Mouse (Mus musculus): ENCODE measurements around the gene Kcnj16.

Gene Kcnj16

DNA sequence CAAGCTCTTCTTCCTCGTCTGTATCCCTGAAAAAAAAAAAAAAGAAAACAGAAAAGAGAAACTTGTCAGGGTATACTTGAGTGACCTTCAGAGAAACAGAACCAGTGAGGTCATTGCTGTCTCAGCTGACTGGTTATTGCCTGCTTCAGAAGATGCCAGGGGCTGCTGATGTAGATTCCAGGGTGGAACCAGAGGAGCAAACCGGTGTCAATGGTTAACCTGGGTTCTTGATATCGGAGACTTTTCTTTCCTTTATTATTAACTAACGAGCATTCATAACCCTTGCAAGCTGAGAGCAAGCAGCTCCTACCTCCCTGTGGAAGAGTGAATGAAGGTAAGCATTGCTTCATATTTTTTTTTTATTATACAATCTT lies at the start of gene Kcnj16:
TSS of gene Kcnj16 (plus strand) at position 272 of the 374 bp plus-strand sequence.
- DNase-seq (ENCODE audit: low read depth): no peak

DNA sequence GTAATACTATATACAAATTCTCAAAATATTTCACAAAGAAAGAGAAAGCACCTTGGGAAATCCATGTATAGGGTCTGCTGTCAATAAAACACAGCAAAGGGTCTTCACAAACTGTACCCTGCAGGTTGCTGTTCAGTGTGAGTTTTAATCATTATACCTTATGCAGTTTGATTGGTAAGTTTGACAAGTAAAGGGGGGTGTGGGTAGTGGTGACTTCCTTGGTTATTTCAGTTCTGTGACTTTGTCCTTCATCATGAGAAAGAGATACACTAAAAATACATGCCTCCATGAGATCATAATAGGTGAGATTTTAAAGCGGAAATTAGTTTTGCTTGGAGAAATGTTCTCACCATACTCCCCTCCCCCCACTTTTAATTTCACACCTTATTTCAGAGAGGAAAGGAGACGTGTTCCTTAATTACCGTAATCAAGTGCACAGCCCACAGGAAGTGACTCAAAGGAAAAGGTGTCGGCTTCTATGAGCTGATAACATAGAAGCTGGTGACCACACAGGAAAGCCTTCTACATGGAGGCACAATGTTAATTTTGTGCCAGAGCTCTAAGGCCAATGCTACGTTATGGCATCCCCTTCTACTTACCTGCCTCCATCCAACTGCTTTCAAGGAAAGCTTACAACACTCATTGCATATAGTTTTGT lies 48.9 kb upstream of the Kcnj16 start:
- no peak for DNase-seq (ENCODE audit: low read depth)

DNA sequence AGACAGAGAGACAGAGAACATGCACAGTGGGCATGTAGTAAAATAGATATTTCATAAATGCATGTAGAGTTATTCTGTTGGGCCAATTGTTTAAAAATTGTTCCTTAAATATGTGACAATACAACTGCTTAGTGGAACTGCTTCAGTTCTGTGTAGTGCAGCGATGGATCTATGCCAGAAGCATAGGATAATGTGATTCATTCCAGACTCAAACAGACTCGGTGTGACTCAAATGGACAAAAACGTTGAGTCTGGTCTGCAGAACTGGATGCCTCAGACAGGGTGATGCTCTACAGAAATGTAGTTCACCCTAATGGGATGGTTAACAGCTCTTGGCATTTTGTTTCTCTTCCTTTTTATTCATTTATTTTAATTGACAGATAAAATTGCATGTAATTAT lies 32.1 kb upstream of the Kcnj16 start:
- DNase-seq (ENCODE audit: low read depth): peak; percentile 22

DNA sequence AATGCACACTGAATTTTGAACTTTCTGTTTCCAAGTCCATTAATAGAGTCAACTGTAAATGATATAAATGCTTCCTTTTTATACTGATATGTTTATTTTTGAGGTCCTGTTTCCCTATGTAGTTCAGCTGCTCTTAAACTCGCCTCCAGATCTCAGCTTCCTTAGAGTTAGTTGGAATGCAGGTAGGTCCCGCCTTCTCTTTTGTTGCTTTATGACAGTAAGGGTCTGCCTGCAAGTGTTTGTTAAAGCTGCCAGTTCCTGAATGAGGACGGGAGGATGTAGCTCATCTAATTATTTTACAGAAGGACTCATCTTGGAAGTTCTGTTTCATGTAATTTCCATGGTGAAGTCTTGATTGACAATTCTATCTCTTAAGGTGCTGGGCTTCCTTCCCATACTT lies 25.6 kb upstream of the Kcnj16 start:
- no peak for DNase-seq (ENCODE audit: low read depth)

- peak; percentile 5 for DNase-seq (ENCODE audit: low read depth)
These were observed 25.1 kb upstream of the Kcnj16 start for GRCm38 (mm10) chr11:110942695-110943135.

DNA sequence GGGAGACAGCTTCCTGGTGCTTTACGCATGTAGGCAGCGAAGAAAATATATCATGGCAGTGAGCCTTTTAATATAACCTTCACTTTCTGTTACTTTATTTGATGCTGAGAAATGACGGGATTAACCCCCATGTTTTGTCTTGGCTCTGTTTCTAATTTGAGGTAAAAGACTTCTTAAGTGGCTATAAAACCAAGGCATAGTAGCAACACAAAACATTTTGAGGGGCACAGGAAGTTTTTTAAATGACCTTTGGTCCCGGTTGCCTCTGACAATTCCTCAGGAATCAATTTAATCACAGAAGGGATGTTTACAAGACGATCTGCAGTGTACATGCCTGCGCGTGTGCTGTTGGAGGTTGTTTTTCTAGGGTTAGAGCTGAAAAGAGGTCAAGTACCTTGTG lies 11.2 kb upstream of the Kcnj16 start:
- no peak for DNase-seq (ENCODE audit: low read depth)

GRCm38 (mm10) chr11:110961592-110962021 lies 6.2 kb upstream of the Kcnj16 start:
- no peak for DNase-seq (ENCODE audit: low read depth)

DNA sequence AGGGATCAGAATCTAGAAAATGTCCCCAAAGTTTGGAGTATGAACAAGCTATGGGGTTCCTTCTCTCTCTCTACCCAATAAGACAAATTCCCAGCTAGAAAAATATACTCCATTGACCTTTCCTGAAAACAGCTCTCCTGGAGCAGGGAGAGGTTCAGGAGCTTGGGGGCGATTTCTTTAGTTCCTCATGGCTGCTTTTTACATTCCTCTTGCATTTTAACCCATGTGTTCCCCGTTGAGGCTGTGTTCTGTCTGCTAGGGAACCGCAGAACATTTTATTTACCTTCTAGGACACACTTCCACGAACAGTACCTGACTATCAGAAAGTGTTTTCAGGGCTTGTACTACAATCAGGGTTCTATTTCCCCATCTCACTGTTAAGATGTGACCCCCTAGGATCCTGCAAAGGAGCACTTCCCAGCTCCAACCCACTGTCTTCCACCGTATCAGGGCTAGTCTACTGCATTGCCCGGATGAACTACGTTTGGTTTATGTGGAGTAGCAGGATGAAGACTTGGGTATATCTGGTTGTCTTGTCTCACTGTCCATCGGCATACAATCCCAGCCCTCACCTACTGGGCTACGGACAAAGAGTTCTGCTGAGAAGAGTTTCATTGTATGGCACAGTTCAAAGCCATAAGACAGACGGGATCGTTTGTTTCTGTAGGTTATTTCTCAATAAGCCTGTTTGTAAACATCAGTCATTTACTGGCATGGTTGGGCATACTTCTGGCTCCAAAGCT lies 643 bp upstream of the Kcnj16 start:
- no peak for DNase-seq (ENCODE audit: low read depth)

DNA sequence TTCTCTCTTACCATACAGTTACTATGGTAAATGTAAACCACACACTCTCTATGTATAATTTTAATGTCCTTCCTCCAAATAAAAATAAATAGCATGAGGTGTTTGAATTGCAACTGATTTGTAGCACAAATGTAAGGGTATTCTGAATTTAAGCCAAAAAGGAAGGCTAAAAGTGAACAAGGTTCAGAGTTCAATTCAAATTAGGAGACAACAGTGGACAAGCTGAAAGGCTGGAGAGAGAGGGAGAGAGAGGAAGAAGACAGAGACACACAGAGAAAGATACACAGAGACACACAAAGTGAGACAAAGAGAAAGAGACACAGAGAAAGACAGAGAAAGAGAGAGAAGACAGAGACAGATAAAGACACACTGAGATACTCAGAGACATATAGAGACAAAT lies 1.1 kb downstream of the Kcnj16 start:
- no peak for DNase-seq (ENCODE audit: low read depth)

- DNase-seq (ENCODE audit: low read depth): no peak
These were observed 17.7 kb downstream of the Kcnj16 start for GRCm38 (mm10) chr11:110985508-110985907.

- DNase-seq (ENCODE audit: low read depth): no peak
These were observed 18.1 kb downstream of the Kcnj16 start for GRCm38 (mm10) chr11:110985949-110986348.

- no peak for DNase-seq (ENCODE audit: low read depth)
These were observed 25.8 kb downstream of the Kcnj16 start for GRCm38 (mm10) chr11:110993616-110994015.

DNA sequence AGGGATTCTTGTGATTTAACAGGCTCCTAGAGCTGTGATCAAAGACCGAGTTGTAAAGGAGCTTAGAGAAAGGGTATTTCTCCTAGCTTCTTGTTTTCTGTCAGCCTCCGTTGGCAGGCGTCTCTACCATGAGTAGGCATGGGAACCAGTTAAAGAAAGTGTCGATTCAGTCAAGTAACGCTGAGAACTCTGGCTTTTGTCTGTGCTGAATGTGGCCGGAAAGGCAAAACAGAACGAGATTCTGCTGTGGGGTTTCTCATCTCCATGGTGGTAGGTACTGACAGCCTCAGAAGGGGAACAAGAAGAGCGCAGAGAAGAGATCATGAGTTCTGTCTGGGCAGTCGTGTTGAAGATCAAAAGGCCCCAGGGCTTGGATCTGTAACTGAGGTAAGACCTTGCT lies 29.4 kb downstream of the Kcnj16 start:
- no peak for DNase-seq (ENCODE audit: low read depth)

DNA sequence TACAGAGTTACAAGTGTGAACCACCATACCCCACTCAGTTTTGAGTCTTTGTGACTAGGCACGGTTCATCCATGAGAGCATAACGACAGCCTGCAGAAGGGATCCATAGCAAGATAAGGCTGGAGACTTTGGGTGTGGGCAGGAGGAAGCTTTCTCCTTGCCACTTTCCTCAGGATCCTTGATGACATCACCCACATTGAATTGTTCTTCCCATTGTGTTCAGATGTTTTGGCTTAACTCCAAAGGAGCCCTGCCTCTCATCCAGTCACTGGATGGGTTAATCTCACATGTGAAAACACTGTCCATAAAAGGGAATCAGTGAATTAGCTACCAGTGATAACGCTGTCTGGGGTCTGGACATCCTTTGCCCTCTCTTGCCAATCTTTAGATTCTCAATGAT lies 37.3 kb downstream of the Kcnj16 start:
- no peak for DNase-seq (ENCODE audit: low read depth)

DNA sequence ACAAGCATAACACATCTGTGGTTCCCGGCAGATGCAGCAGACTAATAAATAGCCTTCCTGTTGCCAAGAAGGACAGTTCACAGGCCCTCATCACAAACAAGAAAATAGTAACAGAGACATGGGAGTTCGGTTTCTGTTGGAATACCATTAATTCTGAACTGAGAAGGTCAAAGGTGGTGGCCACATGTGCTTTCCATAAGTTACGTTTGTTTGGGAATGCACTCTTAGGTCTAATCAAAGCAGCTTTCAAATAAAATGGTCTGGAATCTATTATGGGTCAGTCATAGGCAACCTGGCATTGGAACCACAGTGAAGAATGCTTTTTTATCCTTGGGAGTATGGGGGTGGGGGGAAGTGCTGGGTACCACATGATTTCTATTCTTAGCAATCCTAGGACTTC lies 41.6 kb downstream of the Kcnj16 start:
- no peak for DNase-seq (ENCODE audit: low read depth)

- DNase-seq (ENCODE audit: low read depth): no peak
These were observed 48.4 kb downstream of the Kcnj16 start for GRCm38 (mm10) chr11:111016206-111016605.

DNA sequence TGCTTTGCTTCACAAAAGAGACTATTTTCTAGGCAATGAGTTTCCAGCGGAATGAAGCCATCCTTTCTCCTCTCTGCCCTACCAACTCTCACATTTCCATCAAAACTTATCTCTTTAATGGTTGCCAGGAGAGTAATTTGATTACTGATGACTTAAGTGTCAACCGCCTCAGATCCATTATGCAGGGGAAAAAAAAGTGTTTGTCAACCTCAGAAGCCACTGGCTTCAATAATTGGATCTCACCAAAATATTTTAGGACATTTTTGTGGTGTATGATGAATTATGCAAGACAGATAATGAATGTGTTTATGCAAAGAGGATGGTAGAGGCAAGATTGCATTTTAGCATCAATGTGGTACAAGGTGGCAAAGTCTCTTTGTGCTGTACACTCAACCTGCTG lies 52.4 kb downstream of the Kcnj16 start:
- no peak for DNase-seq (ENCODE audit: low read depth)

DNA sequence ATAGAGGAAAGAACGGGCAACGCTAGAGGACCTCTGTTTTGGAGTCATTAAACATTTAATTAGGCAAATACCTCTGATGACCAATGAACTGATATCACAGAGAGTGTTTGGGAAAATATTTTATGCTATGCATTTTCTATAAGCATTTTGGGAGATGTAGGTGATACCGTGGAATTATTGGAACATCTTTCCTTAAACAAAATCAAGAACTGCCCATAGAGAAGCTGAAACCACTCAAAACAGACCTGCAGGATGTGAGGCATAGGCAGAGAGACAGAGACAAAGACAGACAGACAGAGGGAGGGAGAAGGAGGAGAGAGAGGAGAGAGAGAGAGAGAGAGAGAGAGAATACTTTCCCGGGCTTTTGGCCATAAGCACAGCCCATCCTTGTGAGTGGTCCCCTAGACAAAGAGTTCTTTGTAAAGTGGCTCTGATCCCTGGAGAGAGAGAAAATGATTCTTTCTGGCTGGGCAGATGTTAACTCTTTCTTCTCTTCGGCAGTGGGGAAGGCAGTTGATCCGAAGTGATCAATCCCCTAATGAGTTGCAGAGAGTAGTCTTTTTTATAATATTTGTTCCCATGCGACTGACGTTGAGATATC lies 54.9 kb downstream of the Kcnj16 start:
- no peak for DNase-seq (ENCODE audit: low read depth)

- DNase-seq (ENCODE audit: low read depth): peak; percentile 45
These were observed 74.3 kb downstream of the Kcnj16 start for GRCm38 (mm10) chr11:111042175-111042574.

- DNase-seq (ENCODE audit: low read depth): no peak
These were observed 75.5 kb downstream of the Kcnj16 start for GRCm38 (mm10) chr11:111043298-111043697.

DNA sequence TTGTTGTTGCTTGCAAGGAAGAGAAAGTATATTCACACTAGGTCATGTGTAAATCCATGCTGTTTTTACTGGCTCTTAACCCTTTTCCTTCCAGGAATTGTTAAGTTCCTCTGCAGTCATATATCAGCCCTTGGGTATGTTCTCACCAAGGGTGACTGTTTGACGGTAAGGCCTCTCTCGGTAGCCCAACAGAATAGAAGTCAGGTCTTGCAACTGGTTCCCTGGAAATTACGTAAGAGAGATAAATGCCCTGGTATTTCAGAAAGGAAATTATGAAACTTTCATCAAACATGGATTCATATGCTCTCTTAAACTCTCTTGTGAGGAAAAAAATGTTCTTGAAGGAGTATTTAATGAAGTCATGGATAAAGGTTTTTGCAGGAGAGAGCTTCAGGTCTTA lies 86.4 kb downstream of the Kcnj16 start:
- DNase-seq (ENCODE audit: low read depth): no peak

DNA sequence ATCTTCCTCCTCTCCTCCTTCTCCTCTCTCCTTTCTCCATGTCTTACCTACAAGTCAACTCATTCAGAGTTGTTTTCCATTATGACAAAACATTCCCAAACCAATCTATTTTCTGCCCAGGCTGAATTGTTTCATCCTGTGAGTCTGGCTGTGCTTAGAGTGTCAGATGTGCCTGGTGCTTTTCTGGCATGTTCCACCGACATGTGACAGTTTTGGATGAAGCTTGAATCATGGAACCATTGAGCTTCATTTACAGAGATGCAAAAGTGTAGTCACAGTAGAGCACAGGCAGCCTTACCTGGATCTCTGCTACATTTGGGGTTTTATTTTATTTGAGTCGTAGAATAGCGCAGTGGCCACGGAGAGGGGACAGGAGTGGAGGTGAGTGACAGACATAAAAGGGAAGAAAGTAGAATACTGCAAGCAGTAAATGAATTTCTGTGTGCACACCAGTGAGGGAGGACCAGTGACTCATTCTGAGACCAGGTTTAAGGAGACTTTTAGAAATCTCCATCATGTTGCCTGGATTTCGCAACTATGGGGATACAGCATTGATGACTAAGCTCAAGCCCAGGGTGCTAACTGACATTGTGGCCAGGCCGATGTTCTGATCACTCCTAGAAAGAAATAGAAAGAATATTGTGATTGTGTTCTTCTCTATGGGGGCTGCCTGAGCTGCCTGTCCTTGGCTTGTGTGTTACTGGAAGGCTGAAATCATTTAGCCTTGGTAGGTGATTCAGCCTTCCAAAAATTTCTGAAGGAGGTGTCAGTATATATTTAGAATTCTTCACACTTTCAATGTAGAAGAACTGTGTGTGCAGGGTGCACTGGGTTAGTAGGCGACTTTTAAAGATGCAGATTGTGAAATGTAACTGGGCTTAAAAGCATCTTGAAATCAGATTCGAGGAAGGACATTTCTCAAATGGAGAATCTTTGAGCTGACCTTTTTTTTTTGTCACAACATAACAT lies 87.3 kb downstream of the Kcnj16 start:
- DNase-seq (ENCODE audit: low read depth): no peak
